Mouse (Mus musculus) kidney, adult 9 months (tissue): ENCODE measurements around the gene Snx18.

Source experiments
- DNase-seq: peaks from one replicate; pipeline ENCODE4 v3.0.0; 2022

The Snx18 gene

DNA sequence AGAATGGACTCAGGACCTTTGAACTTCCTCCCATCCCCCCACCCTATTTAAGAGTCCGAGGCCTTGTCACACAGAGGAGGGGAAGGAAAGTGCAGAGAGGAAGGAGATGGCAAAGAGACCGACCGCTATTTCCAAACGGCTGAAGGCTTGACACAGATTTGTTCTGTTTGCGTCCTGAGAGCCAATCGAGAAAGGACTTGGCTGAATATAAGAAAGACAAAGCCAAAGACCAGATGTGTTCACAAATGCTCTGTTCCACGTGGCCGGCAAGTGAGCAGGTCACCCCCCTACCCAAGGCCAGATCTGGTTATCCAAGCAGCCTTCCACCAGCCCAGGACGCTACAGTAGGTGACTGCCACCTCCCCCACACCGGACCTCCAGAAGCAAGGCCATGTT is 2.8 kb downstream of the Snx18 start:
- DNase-seq = peak; percentile 57

DNA sequence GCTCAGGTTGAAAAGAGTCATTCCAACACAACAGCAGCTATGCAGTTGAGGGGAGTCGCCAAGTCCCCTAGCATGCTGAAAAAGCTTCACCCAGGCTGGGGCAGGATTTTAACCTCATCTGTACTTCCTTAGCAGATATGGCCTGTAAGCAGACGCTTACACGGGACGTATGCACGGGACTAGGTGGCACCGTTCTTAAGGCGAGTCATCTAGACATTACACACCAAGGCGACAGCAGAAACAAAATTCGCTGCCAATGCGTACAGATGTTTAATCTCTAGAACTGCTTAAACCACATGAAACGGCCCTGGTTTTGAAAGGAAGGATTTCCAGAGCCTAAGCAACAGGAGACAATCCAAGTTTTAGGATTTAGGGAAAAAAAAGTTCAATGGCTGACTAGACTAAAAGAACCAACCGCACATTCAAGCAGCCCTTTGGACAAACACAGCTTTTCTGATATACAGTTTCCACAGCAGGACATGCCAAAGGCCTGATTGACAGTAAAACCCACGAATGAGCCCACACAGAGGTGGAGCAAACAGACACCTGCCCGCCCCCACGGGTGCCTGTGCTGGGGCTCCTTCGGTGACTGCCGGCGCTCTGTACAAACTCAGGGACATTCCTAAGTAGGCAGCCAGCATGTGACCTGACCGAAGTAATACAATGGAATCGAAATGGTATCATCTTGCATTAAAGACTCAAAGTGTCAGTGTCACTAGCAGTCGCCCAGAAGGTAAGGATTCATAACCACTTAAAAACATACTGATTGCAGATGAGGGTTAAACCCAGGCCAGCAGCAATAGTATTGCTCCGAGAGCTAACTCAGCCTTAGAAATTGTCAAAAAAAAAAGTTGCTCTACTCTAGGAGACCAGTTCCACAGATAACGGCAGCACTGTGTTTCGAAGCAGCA is 3.5 kb downstream of the Snx18 start:
- DNase-seq = peak; percentile 94

DNA sequence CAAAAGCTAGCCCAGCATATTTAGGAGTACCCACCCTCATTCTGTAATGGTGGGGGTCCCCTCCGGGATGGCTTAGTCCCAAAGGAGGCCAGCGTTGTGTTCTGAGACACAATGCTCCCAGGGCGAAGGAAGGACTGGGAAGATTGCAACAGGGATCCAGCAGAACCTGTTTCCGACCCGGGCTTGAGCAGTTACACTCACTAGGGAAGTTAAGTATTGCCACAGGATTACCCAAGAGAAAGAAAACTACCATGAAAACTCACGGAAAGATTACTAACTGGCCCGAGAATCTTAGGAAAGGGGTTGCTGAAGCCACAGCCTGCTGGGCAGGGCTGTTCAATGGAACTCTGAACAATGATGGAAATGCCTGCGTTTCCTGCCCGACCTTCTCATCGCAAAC is 4.5 kb downstream of the Snx18 start:
- no peak for DNase-seq

DNA sequence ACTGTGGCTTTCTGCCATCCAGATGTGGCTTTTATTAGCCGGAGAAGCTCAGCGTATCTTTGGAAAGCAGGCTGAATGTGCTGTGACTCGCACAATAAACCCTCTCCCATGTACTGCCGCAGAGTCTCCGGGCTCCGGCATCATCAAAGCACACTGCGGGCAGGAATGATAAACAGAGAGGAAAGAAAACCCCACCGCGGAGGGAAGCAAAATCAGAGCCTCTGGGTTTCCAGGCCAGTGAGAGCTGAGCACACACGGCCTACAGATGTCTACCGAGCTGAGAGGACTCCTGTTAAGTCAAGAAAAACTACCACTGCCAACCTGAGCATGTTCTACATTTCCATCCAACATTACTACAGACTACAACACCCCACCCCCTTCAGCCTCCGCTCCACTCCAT is 5.0 kb downstream of the Snx18 start:
- no peak for DNase-seq

DNA sequence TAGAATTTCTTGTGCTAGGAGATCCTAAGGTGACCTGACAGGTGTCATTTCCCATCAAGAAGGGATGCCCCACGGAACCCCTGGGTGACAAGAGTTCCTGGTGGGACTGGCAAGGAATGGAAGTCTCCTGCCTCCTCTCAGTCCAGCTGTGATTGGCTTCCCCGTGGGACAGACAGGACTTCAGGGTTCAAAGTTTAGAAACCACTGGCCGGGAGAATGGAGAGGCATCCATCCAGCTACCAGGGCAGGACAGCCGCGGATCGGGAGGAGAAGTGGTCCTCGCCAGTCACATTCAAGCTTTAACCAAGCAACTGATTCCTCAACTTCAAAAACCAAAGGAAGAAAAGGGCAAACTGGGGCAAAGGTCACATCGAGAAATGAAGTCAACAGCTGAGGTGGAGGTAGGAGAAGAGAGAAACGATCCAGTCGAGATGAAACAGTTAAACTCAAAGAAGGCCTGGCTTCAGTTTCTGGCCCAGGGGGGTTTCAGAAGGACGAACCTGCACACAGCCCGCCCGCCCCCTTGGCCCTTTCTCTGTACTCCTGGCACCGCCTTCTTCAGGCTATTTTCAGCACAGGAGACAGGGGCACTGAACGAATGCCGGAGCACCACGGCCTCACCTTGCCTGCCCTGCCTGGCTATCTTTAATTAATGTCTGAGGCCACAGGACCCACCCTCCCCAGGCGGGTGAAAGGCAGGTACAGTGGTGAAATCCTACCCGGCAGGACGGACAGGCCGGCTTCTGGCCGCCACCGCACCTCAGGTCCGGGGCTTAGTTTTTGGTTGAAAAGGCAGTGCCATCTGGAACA is 6.0 kb downstream of the Snx18 start:
- DNase-seq = peak; percentile 82

DNA sequence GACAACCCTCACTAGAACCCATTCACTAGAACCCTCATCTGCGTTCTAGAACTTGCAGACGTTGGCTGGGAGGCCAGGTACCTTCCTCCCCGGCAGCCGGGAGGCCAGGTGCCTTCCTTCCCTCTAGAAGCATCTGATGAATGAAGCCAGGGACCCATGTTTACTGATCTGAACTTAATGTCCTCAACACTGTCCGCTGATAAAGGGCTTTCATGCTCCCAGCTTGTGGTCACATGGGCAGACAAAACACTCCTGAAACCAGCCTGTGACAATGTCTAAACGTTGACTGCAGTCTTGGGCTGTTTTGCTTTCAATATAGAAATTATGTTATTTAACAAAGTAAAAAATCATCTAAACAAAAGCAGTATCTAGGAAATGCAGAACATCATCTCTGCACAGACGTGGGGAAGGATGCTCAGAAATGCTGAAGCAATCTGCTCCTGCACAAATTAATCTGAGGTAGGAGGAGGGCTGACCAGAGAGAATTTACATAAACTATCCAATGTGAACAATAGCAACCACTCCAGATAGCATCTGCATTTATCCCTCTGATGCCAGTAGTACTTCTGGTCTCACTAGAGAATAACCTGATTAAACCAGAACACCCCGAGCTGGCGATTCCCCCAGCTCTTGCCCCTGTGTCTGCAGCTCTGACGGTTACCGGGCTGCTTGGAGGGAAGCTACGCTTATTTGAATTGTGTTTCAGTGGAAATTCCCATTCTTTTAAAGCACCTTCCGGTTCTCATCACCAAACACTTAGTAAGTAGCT is 7.4 kb downstream of the Snx18 start:
- no peak for DNase-seq

DNA sequence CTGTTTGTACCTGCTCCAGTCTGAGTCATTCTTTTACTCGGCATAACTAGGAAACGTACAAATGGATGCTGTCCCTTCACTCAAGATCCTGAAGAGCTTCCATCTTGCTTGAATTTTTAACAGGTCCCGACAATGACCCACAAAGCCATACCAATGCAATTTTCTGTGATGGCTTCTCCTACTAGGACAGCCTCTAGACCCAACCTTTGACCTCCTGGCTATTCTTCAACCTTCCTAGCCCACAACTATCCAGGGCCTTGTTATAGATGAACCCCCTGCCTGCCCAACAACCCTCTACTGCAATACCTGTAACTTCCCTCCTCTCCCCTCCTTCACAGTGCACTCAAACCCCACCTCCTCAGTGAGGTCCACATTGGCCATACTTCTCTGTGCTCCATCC is 8.9 kb downstream of the Snx18 start:
- peak; percentile 53 for DNase-seq

DNA sequence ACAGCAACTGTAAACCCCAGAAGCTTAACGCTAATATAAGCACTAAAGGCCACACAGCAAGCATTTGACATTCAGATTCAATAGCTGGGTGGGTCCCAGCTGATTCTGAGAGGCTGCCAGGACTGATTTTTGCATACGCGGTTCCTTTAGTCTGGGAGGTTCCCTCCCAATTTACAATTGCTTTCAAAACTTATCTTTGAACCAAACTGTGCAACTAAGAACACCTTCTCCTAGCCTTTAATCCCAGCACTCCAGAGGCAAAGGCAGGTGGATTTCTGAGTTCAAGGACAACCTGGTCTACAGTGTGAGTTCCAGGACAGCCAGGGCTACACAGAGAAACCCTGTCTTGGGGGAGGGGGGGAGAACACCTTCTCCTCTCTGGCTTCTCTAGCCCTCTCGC is 10.5 kb downstream of the Snx18 start:
- DNase-seq = no peak

DNA sequence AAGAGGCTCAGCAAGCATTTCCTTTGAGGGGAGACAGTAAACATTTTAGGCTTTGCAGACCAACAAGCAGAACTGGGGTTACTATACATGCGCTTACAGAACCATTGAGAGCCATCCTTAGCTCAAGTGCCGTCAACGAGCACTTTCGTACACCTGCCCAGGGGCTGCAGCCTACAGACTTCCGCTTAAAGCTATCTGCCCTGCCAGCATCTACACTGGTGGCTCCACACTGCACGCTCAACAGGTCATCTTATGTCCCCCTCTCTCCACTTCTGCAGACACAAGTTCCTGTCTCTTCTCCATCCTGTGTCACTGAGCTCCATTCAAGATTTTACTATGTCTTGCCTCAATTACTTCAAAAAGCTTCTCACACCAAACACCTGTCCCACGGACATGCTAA is 11.0 kb downstream of the Snx18 start:
- no peak for DNase-seq

DNA sequence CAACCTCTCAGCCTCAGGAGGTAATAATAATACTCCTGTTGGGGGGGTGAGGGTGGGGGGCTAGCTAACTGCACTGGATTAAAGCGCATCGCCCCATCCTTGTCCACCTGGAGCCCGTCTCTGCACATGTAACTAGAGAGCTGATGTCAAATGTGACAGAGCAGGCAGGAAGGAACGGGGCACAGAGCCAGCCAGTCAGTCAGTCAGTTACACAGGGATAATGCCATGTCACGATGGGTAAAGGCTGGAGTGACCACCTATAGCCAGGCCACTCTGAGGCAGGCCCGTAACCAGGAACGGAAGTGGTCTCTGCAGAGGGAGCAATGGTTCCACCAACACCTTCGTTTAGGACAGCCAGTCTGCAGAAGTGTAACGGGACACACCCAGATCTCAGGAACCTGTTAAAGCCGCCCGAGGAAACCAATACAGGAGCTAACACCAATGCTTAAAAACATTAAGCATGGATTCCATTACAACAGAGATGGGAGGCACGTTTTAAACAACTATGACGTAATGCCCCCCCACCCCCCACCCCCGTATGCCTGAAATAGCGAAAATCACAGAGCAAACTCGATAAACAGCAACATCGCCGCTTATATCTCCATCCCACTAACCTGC is 11.5 kb downstream of the Snx18 start:
- no peak for DNase-seq

DNA sequence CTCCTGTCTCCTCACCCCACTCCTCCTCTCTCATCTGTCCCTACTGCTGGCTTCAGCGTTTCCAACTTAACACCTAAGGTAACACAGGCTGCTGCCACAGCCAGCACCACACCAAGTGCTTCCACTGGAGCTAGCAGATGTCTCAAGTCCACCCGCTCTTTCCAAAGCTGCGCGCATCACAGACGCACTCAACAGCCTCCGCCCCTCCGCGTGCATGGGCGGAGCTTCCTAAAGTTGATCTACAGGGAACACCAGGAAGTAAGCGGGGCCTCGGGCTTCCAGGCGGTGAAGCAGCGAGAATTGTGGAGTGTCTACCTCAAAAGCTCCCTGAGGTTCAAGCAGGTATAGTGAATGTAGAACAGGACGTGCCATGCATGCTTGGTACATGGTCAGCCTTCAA is 12.2 kb downstream of the Snx18 start:
- no peak for DNase-seq

DNA sequence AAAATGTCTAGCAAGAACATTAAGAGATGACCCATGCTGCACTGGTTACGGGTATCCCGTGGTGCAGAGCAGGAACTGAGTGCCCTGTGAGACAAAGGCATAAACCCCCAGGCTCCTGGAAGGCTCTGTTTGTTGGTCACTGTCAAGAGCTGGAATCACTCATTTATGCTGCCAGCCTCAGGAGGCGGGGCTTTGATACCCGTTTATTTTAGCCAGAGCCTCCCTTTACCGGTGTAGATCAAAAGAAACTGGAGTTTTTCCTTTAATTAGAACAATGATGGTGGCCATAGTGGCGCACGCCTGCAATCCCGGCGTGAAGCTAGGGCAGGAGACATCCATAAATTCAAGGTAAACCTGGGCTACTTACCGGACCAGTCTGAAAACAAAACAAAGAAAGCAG is 12.7 kb downstream of the Snx18 start:
- no peak for DNase-seq

DNA sequence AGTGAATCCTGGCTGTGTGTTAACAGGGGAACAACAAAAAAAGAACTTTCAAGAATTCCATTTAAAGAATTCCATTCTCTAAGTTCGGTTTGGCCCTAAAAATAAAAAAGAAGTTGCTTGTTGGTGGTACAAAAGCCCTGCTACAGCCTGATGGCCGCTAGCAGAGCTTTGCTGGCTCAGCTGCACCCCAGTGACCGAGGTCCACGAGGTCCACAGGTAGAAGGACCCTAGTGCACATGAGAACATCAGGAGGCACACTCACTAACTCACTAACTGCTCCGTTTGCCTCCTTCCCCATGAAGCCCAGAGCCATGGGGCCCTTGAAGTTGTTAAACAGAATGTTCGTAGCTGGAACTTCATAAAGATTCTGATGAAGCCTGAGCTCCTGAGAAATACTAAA is 14.0 kb downstream of the Snx18 start:
- peak; percentile 63 for DNase-seq

DNA sequence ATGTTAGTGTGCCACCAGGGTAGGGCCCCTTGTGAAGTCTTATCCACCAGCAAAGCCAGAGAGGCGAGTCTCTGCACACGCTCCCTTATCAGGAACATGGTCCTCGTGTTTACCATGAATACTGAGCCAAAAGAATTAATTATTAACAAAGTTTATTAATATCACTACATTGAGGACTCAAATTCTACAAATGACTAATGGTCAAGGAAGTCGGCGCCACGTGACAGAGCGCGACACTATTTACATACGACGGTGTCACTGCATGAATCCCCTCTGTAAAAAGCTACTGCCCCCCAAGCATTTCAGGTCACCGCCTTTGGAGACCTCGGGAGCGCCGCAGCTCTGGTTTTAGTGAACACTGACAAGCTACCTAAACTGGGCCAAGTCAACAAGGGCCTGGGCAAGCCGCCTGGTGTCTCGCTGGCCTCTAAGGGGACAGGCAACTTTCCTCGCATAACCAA is 15.5 kb downstream of the Snx18 start:
- peak; percentile 59 for DNase-seq

DNA sequence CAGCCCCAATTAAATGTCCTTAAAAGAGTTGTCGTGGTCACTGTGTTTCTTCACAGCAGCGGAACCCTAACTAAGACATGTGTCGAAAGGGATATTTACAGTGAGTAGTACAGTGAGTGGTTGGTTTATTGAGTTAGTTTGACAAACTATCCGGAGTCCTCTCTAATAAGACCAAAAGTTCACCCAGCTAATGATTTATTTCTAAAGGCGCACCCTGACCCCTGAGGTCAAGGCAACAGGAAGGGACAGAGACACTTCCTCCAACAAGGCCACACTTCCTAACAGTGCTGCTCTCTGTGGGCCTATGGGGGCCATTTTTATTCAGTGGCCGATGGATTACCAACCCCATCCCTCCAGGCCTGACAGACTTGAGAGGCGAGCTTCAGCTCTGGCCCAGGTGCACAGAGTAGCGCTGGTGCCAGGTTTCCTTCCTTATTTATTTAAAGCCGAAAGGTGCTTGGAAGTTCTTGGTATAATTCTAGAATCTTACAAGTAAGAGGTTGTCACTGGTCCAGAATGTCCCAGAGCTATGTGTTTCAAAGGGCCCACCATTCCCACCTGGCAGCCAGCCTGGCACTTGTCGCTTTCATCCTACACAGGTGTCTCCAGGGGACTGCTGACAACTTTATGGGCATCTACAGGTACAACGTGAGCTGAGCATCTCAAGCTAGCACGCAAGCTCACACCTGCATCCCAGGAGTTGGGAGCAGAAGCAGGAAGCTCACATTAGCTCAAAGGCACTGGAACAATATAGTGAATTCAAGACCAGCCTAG is 16.3 kb downstream of the Snx18 start:
- peak; percentile 85 for DNase-seq

DNA sequence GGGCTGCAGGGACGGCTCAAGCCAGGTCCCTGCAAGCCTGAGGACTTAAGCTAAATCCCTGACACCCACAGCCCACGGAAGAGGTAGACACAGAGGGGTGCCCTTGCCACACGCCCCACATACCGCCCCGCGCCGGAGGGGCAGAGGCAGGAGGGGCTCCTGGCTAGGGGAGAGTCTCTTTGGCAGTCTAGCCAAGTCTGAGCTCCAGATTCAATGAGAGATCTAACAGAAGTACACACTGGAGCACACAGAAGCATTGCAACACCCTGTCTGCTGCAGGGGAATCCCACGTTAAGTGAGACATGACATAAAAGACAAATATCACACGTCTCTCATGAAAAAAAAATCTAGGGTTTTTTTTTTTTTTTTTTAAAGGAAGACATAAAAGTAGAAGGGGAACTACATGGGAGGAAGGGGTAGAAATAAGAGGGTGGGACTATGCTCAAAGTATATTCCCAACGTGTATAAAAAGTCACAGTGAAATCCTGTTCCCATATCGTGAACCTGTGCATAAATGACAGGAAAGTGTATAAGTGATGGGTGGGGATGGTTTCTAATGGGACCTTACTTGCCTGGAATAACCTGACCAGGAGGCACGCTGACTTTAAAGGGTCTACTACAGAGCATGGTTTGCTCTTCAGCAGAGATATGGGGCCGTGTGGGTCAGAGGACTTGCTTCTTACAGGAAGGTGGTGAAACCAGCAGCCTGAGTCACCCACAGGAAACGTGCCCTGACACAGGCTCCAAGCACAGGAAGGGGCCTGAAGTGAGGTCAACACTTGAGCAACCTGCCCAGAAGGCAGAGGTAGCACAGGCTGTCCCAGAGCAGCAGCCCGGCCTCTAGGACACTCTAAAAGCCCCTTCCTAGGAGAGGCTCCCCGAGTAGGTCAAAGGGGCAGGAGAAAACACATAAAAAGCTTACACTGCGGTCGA is 17.6 kb downstream of the Snx18 start:
- DNase-seq = no peak

DNA sequence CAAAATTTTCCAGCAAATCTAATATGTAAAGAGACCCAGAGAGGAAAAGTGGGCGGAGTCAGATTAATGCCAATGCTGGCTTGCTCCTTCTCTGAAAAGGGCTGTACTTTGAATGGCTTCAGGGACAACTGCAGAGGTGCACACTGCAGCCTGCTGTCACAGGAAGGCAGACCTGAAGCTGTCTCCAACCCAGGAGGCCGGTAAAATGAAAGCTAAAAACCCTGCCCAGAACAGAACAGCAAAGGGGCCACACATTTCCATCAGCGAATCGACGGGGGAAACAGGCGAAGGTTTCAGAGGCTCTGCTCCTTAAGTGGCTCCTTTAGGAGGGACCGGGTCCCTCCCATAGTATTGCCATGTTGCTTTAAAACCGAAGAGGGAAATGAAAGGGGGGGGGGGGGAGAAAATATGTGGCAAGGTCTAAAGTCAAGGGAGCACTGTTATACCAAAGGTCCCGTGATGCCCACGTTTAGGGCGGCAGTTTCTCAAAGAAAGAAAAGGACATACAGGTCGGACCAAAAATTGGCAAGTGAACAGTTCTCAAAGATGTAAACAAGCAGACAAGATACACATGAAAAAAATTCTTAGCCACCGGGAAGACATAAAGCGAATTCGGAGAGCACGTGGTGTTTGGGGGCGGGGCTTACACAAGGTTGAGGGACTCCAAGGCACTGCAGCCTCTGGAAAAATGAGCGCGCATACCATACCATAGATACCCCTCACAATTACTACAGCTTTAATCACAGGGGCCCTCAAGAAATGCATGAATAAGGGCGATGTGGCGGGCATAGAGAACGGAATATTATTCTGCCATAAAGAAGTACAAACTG is 18.4 kb downstream of the Snx18 start:
- DNase-seq = no peak

DNA sequence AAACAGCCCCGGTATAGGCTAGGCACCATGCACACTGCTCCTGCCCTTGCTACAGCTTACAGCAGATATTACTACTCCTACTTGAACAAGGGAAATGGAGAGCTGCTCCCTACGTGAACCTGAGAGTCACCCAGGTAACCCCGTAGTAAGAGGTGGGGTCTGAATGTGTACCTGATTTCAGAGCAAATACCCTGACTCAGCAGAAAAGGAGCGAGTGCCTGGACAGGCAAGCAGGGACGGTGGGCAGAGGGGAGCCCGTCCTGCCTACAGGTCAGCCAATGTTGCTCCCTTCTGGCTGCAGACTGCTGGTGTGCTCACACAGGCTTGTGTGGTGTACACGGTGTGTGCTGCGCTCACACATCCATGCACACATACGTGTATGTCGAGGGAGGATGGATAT is 20.7 kb downstream of the Snx18 start:
- DNase-seq = no peak

DNA sequence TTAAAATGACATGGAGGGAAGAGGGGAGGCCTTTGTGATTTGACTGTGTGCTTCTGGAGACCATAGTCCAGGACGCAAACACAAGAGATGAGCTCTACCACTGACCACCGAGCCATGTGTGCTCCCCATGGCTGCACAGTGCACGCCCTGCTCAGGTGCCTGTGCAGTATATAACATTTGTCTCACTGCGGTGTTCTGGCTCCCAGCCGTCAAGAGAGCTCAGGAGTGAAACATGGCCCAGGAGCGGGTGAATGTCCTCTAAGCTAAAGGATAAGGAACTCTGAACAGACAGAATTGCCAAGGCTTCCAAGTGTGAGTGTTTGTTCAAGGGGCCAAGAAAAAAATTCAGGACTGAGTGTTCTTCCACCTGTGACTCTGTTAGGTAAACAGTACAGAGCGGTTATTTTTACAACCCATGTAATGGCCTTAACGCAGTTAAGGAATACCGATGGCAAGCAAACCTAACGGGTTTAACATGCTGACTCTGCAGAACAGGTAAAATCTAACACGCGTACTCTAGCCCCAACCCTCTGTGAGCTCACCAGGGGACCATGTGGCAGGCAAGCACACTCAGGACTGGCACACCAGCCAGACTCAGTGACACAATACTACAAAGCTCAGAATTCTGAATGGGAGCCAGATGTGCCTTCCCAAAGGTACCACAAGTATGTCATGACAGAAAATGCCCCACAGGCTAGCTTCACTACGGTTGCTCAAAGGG is 21.4 kb downstream of the Snx18 start:
- DNase-seq = peak; percentile 60
